Mouse (Mus musculus) B cell, adult (primary cell): ENCODE measurements around the gene Obox2. TPM values are rescaled to one million over a fixed set of nuclear protein-coding genes. Genes with fewer than 3 reads are reported as not detected.

Experiments
- total RNA-seq: library from RNA; stranded (reverse); gene quantifications from 4 replicates; pipeline ENCODE4 v1.2.4, GENCODE M21; 2023; ENCODE audit not compliant: inconsistent age

The Obox2 gene
- total RNA-seq, result not detected in 4 replicates

DNA sequence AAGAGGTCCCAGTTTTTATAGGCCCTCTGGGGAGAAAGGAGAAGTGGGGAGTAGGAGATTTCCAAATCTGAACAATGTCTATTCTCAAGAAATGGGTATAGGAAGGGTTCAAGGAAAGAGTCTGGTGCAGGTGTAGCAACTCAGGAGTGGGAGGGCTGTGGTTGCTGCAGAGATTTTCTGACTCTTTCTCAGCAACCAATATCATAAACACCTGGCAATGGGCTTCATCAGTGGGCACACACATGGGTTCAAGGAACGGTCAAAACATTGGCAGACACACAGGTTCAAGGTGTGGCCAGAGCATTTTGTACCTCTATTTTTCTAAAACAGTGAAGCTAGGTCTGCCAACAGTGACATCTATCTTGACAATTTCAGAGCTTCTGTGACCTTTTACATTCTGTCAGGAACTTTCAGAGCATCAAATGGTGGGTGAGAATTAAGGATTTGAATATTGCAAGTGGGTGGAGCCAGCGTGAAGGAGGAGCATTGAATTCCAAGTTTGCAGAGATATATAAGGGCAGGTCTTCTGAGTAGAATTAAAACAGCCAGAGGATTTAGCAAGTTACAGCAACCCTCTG, at the start of gene Obox2, which contains the start of gene Obox1:
Gene Obox2 (plus strand): TSS at position 301 of the 578 bp plus-strand sequence.
Gene Obox1 (plus strand): TSS at position 528 of the 578 bp plus-strand sequence.

Other genes starting within 250 kb of the Obox2 start
- gene Obox1, start 227 bp downstream of the Obox2 start, total RNA-seq, result not detected in 4 replicates